Mouse (Mus musculus) heart, embryonic 13.5 days (tissue): ENCODE measurements around the gene Snu13. TPM values are rescaled to one million over a fixed set of nuclear protein-coding genes. Genes with fewer than 3 reads are reported as not detected.
A peak's percentile ranks its signal among the peaks of the same experiment; 100 is the strongest.

Source experiments
- ATAC-seq: fragments of 200-750 bp; cut with Nextera tagmentation; 2 replicates; pipeline ENCODE4 v1.8.0; 2017; ENCODE audit warnings: moderate TSS enrichment; ENCODE audit not compliant: insufficient number of reproducible peaks, low FRiP score, low TSS enrichment; ENCODE audit errors: extremely low read depth
- H3K27ac ChIP-seq: fragments of 300-500 bp; sonication (generic); replicated peaks from 2 replicates; pipeline ENCODE4 v1.5.1; 2015; ENCODE audit warnings: moderate library complexity, mild to moderate bottlenecking, inconsistent platforms
- H3K27me3 ChIP-seq: fragments of 300-500 bp; sonication (generic); replicated peaks from 2 replicates; pipeline ENCODE4 v1.6.1; 2015; ENCODE audit warnings: mild to moderate bottlenecking, inconsistent platforms
- H3K36me3 ChIP-seq: fragments of 300-500 bp; sonication (generic); 2 replicates; pipeline ENCODE4 v1.6.1; 2015; ENCODE audit warnings: mild to moderate bottlenecking, inconsistent platforms
- H3K4me1 ChIP-seq: fragments of 300-500 bp; sonication (generic); 2 replicates; pipeline ENCODE4 v1.6.1; 2015; ENCODE audit warnings: inconsistent platforms
- H3K4me2 ChIP-seq: fragments of 300-500 bp; sonication (generic); 2 replicates; pipeline ENCODE4 v1.6.1; 2015; ENCODE audit warnings: inconsistent platforms, mild to moderate bottlenecking, moderate library complexity
- H3K4me3 ChIP-seq: fragments of 300-500 bp; sonication (generic); 2 replicates; pipeline ENCODE4 v1.5.1; 2015; ENCODE audit warnings: moderate library complexity, mild to moderate bottlenecking, inconsistent platforms
- H3K9ac ChIP-seq: fragments of 300-500 bp; sonication (generic); 2 replicates; pipeline ENCODE4 v1.6.1; 2015; ENCODE audit warnings: inconsistent platforms, mild to moderate bottlenecking, moderate library complexity
- H3K9me3 ChIP-seq: fragments of 300-500 bp; sonication (generic); 2 replicates; pipeline ENCODE4 v1.6.1; 2016; ENCODE audit warnings: inconsistent platforms
- WGBS: fragments of 180-500 bp; shearing (Covaris S2); methylation state at CpG from one replicate; pipeline ENCODE4 v1.1.7; 2015; ENCODE audit warnings: mixed read lengths; 5-methylcytosine and 5-hydroxymethylcytosine counted together
- polyA plus RNA-seq: library from polyadenylated mRNA; unstranded; fragments of >200 nt; fragmentation: Nextera tagmentation; extraction: Ambion mirVana; gene quantifications from 2 replicates; pipeline ENCODE4 v1.2.1, GENCODE M21; 2015

Snu13 gene
- polyA plus RNA-seq, 1 experiment from 2014 or later = 167 TPM

GRCm38 (mm10) chr15:81993992-81994391, 53.4 kb downstream of the Snu13 start:
- H3K9me3 ChIP-seq = no peaks in the 10 kb centered on the region
- H3K27ac ChIP-seq = no peak overlapping the region
- H3K4me3 ChIP-seq = no peak overlapping the region
- H3K4me2 ChIP-seq = no peak overlapping the region
- peaks cover 63% of the 10 kb centered on the region for H3K36me3 ChIP-seq
- WGBS = 74% methylated on average over 6 of the region's 6 CpGs
- no peaks in the 10 kb centered on the region for H3K27me3 ChIP-seq
- H3K4me1 ChIP-seq = peaks cover 28% of the 10 kb centered on the region
- H3K9ac ChIP-seq = no peak overlapping the region
- no peak for ATAC-seq

- H3K4me2 ChIP-seq = no peak overlapping the region
- no peak overlapping the region for H3K27ac ChIP-seq
- peaks cover 29% of the 10 kb centered on the region for H3K36me3 ChIP-seq
- peaks cover 28% of the 10 kb centered on the region for H3K4me1 ChIP-seq
- 17% methylated on average over 7 of the region's 7 CpGs for WGBS
- H3K4me3 ChIP-seq = no peak overlapping the region
- no peaks in the 10 kb centered on the region for H3K27me3 ChIP-seq
- H3K9me3 ChIP-seq = no peaks in the 10 kb centered on the region
- ATAC-seq = no peak
- peak overlapping the region; percentile 67; the same call in 1 of the 2 replicates for H3K9ac ChIP-seq
These were observed 56.8 kb downstream of the Snu13 start for GRCm38 (mm10) chr15:81990549-81990948.

Other genes starting within 250 kb of the Snu13 start
- 22.0 and 22.2 TPM in 2 replicates for gene Tef, start 245.2 kb downstream of the Snu13 start, polyA plus RNA-seq
- gene Tob2, start 188.8 kb downstream of the Snu13 start, polyA plus RNA-seq = 11.8 and 13.8 TPM in 2 replicates
- gene Phf5a, start 175.7 kb downstream of the Snu13 start, polyA plus RNA-seq = 92.7 and 114 TPM in 2 replicates
- gene Aco2, start 175.3 kb downstream of the Snu13 start, polyA plus RNA-seq = 486 and 514 TPM in 2 replicates
- gene Polr3h, start 121.4 kb downstream of the Snu13 start, polyA plus RNA-seq = 128 and 146 TPM in 2 replicates
- gene Csdc2, start 110.8 kb downstream of the Snu13 start, polyA plus RNA-seq = 5.9 and 7.0 TPM in 2 replicates
- gene Pmm1, start 86.7 kb downstream of the Snu13 start, polyA plus RNA-seq = 17.9 and 20.2 TPM in 2 replicates
- gene 1700029P11Rik, start 67.1 kb downstream of the Snu13 start, polyA plus RNA-seq = not detected in 2 replicates
- gene Xrcc6, start 59.8 kb downstream of the Snu13 start, polyA plus RNA-seq = 71.3 and 72.9 TPM in 2 replicates
- 19.1 and 20.0 TPM in 2 replicates for gene Desi1, start 13.7 kb downstream of the Snu13 start, polyA plus RNA-seq
- not detected in 2 replicates for gene 4930407I10Rik, start 11.6 kb upstream of the Snu13 start, polyA plus RNA-seq
- not detected in 2 replicates for gene Mei1, start 22.4 kb upstream of the Snu13 start, polyA plus RNA-seq
- gene Ccdc134, start 80.3 kb upstream of the Snu13 start, polyA plus RNA-seq = 9.0 and 9.6 TPM in 2 replicates
- gene Srebf2, start 99.6 kb upstream of the Snu13 start, polyA plus RNA-seq = 89.4 and 92.6 TPM in 2 replicates
- gene Shisa8, start 165.2 kb upstream of the Snu13 start, polyA plus RNA-seq = 0.17 and 0.21 TPM in 2 replicates
- gene Tnfrsf13c, start 176.8 kb upstream of the Snu13 start, polyA plus RNA-seq = 0.15 TPM in 1 of 2 replicates, not detected in the other
- 61.5 and 71.1 TPM in 2 replicates for gene Cenpm, start 197.2 kb upstream of the Snu13 start, polyA plus RNA-seq
- 0.09 TPM in 1 of 2 replicates, not detected in the other for gene 1500009C09Rik, start 204.8 kb upstream of the Snu13 start, polyA plus RNA-seq
- 4.5 and 6.0 TPM in 2 replicates for gene Sept3, start 227.3 kb upstream of the Snu13 start, polyA plus RNA-seq